Mouse (Mus musculus): ENCODE measurements around the gene Bhlhb9.
"Not testable (repeated sequence)": the region's sequence is repeated elsewhere in the genome, so short reads cannot be mapped to it uniquely, and the experiment has no call there.

GRCm38 (mm10) chrX:135796305-135797211 lies 836 bp upstream of the Bhlhb9 start:
- TF ChIP-seq TAL1 (conservative IDR thresholded peaks at IDR 0.05; ENCODE audit: low read depth, low read length); CTCF (IDR thresholded peaks at IDR 0.05; ENCODE audit: low read depth, low read length); GATA2 (IDR thresholded peaks at IDR 0.05; ENCODE audit: borderline replicate concordance, low read depth, low read length): not testable (repeated sequence)
